Mouse (Mus musculus) kidney, embryonic 16.5 days (tissue): ENCODE data around the gene Rbm20. TPM values are rescaled to one million over a fixed set of nuclear protein-coding genes. Genes with fewer than 3 reads are reported as not detected.
"Not testable (repeated sequence)": the region's sequence is repeated elsewhere in the genome, so short reads cannot be mapped to it uniquely, and the experiment has no call there.

Source experiments
- ATAC-seq: fragments of 200-750 bp; cut with Nextera tagmentation; 2 replicates; pipeline ENCODE4 v1.8.0; 2017; ENCODE audit warnings: moderate TSS enrichment; ENCODE audit not compliant: low FRiP score, low TSS enrichment
- H3K27ac ChIP-seq: fragments of 300-500 bp; sonication (generic); 2 replicates; pipeline ENCODE4 v1.5.1; 2014; ENCODE audit warnings: low read length
- H3K27me3 ChIP-seq: fragments of 300-500 bp; sonication (generic); 2 replicates; pipeline ENCODE4 v1.6.1; 2014; ENCODE audit warnings: low read length, control low read depth, mixed read lengths; ENCODE audit not compliant: insufficient read depth
- H3K36me3 ChIP-seq: fragments of 300-500 bp; sonication (generic); 2 replicates; pipeline ENCODE4 v1.6.1; 2014; ENCODE audit warnings: low read length, control low read depth, mixed read lengths; ENCODE audit not compliant: insufficient read depth
- H3K4me1 ChIP-seq: fragments of 300-500 bp; sonication (generic); 2 replicates; pipeline ENCODE4 v1.6.1; 2014; ENCODE audit warnings: low read length, control low read depth, mixed read lengths; ENCODE audit not compliant: insufficient read depth
- H3K4me2 ChIP-seq: fragments of 300-500 bp; sonication (generic); replicated peaks from 2 replicates; pipeline ENCODE4 v1.6.1; 2014; ENCODE audit warnings: low read depth, low read length
- H3K4me3 ChIP-seq: fragments of 300-500 bp; sonication (generic); 2 replicates; pipeline ENCODE4 v1.5.1; 2014; ENCODE audit warnings: mild to moderate bottlenecking, low read length
- H3K9ac ChIP-seq: fragments of 300-500 bp; sonication (generic); replicated peaks from 2 replicates; pipeline ENCODE4 v1.6.1; 2014; ENCODE audit warnings: low read length
- H3K9me3 ChIP-seq: fragments of 300-500 bp; sonication (generic); 2 replicates; pipeline ENCODE4 v1.6.1; 2016; ENCODE audit warnings: low read length, control low read depth
- WGBS: fragments of 180-500 bp; shearing (Covaris S2); extraction: QIAGEN DNeasy Blood & Tissue Kit; methylation state at CpG from one replicate; pipeline ENCODE4 v1.1.7; 2014; 5-methylcytosine and 5-hydroxymethylcytosine counted together
- polyA plus RNA-seq: library from polyadenylated mRNA; unstranded; fragments of >200 nt; fragmentation: Nextera tagmentation; extraction: Ambion mirVana; gene quantifications from 2 replicates; pipeline ENCODE4 v1.2.1, GENCODE M21; 2015

Gene Rbm20
- polyA plus RNA-seq, 1 experiment from 2014 or later, result 2.5 TPM

- Histone ChIP-seq H3K27me3 (no peaks in the 10 kb centered on the region), H3K9me3 (no peaks in the 10 kb centered on the region), H3K4me3 (no peak overlapping the region), H3K4me1 (peaks cover 44% of the 10 kb centered on the region), H3K9ac (no peak overlapping the region), H3K4me2 (no peak overlapping the region), H3K27ac (no peak overlapping the region), H3K36me3 (no peaks in the 10 kb centered on the region)
- WGBS, result 80% methylated on average over 3 of the region's 3 CpGs
- no peak for ATAC-seq
Measured at GRCm38 (mm10) chr19:53805063-53805462, 128.0 kb downstream of the Rbm20 start.

GRCm38 (mm10) chr19:53806126-53806525 lies 129.0 kb downstream of the Rbm20 start:
- no peak for ATAC-seq
- Histone ChIP-seq H3K9me3 (no peaks in the 10 kb centered on the region), H3K4me1 (peaks cover 48% of the 10 kb centered on the region), H3K4me3 (no peak overlapping the region), H3K36me3 (no peaks in the 10 kb centered on the region), H3K27me3 (no peaks in the 10 kb centered on the region), H3K9ac (0 out of 2 replicates have a peak overlapping the region, but pooled peaks have one; percentile 25), H3K27ac (no peak overlapping the region; the same call in 1 of the 2 replicates), H3K4me2 (no peak overlapping the region)
- 33% methylated on average over 7 of the region's 7 CpGs for WGBS

DNA sequence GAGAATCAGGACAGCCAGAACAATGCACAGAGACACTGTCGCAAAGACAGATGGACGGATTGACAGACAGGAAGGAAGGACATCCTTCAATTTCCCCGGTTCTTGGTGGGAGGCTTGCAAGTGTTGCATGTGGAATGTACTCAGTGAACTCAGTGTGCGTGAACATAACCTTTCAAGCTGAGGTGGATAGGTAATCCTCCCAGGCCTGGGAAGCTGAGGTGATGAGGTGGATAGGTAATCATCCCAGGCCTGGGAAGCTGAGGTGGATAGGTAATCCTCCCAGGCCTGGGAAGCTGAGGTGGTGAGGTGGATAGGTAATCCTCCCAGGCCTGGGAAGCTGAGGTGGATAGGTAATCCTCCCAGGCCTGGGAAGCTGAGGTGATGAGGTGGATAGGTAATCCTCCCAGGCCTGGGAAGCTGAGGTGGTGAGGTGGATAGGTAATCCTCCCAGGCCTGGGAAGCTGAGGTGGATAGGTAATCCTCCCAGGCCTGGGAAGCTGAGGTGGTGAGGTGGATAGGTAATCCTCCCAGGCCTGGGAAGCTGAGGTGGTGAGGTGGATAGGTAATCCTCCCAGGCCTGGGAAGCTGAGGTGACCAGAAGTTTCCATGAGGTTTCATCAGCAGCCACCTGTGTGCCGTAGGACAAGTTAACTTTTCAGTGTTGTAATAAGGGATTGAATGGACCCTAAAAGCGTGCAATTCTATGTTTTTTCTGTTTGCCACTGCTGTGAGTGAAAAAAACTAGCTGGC lies 129.6 kb downstream of the Rbm20 start:
- H3K27me3 ChIP-seq, ATAC-seq, H3K4me3 ChIP-seq, H3K36me3 ChIP-seq, H3K4me2 ChIP-seq, H3K9me3 ChIP-seq, H3K27ac ChIP-seq: not testable (repeated sequence)
- Histone ChIP-seq H3K9ac (0 out of 2 replicates have a peak overlapping the region, but pooled peaks have one; percentile 25), H3K4me1 (peaks cover 48% of the 10 kb centered on the region)
- WGBS, result 70% methylated on average over 6 of the region's 6 CpGs

GRCm38 (mm10) chr19:53807276-53807801 lies 130.2 kb downstream of the Rbm20 start:
- Histone ChIP-seq H3K4me1 (peaks cover 42% of the 10 kb centered on the region), H3K4me2 (no peak overlapping the region), H3K27ac (no peak overlapping the region), H3K4me3 (no peak overlapping the region), H3K27me3 (no peaks in the 10 kb centered on the region), H3K9me3 (no peaks in the 10 kb centered on the region), H3K9ac (no peak overlapping the region), H3K36me3 (no peaks in the 10 kb centered on the region)
- ATAC-seq, result no peak
- WGBS, result 76% methylated on average over 5 of the region's 5 CpGs

GRCm38 (mm10) chr19:53808041-53808777 lies 131.1 kb downstream of the Rbm20 start:
- Histone ChIP-seq H3K27me3 (no peaks in the 10 kb centered on the region), H3K9ac (0 out of 2 replicates have a peak overlapping the region, but pooled peaks have one; percentile 22), H3K36me3 (no peaks in the 10 kb centered on the region), H3K9me3 (no peaks in the 10 kb centered on the region), H3K4me2 (peak overlapping the region; percentile 30), H3K4me1 (peaks cover 42% of the 10 kb centered on the region), H3K4me3 (no peak overlapping the region), H3K27ac (peak overlapping the region; percentile 71; the same call in 1 of the 2 replicates)
- WGBS, result 35% methylated on average over 15 of the region's 15 CpGs
- ATAC-seq, result 0 out of 2 replicates have a peak, but pooled peaks have one; percentile 33

- H3K4me2 ChIP-seq, result no peak overlapping the region
- peak overlapping the region; percentile 87 for H3K27ac ChIP-seq
- no peak overlapping the region for H3K9ac ChIP-seq
- H3K27me3 ChIP-seq, result no peaks in the 10 kb centered on the region
- no peak overlapping the region for H3K4me3 ChIP-seq
- no peaks in the 10 kb centered on the region for H3K36me3 ChIP-seq
- WGBS, result 54% methylated on average over 7 of the region's 7 CpGs
- peaks cover 42% of the 10 kb centered on the region for H3K4me1 ChIP-seq
- ATAC-seq, result no peak
- H3K9me3 ChIP-seq, result no peaks in the 10 kb centered on the region
Measured at GRCm38 (mm10) chr19:53809185-53809861, 132.2 kb downstream of the Rbm20 start.

DNA sequence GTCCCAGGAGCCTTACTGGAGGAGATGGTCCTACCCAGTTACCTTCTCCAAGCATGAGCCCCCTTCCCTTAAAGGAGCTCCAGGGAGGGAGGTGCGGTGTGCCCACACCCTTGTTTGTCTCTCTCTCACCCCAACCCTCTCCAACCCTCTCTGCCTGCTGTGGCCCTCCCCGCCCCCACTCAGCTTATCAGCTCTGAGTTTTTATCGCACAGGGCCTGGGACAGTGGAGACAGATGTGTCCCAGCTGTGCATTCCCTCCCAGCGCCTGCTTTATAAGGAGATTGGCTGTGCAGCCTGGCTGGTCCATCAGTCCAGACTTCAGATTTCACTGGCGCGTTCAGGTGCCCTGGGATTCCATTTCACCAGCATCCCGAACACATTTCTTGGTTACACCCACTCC lies 132.9 kb downstream of the Rbm20 start:
- peak overlapping the region; percentile 87 for H3K27ac ChIP-seq
- no peaks in the 10 kb centered on the region for H3K36me3 ChIP-seq
- peaks cover 42% of the 10 kb centered on the region for H3K4me1 ChIP-seq
- WGBS, result 33% methylated on average over 7 of the region's 7 CpGs
- H3K27me3 ChIP-seq, result no peaks in the 10 kb centered on the region
- peak; percentile 73 for ATAC-seq
- H3K9me3 ChIP-seq, result no peaks in the 10 kb centered on the region
- H3K4me2 ChIP-seq, result no peak overlapping the region; the same call in 1 of the 2 replicates
- H3K9ac ChIP-seq, result peak overlapping the region; percentile 23; the same call in 1 of the 2 replicates
- no peak overlapping the region for H3K4me3 ChIP-seq

- H3K4me2 ChIP-seq, result no peak overlapping the region; the same call in 1 of the 2 replicates
- H3K27ac ChIP-seq, result peak overlapping the region; percentile 87
- peak; percentile 13; the same call in 1 of the 2 replicates for ATAC-seq
- no peaks in the 10 kb centered on the region for H3K36me3 ChIP-seq
- no peaks in the 10 kb centered on the region for H3K9me3 ChIP-seq
- peak overlapping the region; percentile 23; the same call in 1 of the 2 replicates for H3K9ac ChIP-seq
- no peaks in the 10 kb centered on the region for H3K27me3 ChIP-seq
- no peak overlapping the region for H3K4me3 ChIP-seq
- H3K4me1 ChIP-seq, result peaks cover 41% of the 10 kb centered on the region
- WGBS, result 32% methylated on average over 3 of the region's 3 CpGs
Measured at GRCm38 (mm10) chr19:53810584-53810983, 133.5 kb downstream of the Rbm20 start.

DNA sequence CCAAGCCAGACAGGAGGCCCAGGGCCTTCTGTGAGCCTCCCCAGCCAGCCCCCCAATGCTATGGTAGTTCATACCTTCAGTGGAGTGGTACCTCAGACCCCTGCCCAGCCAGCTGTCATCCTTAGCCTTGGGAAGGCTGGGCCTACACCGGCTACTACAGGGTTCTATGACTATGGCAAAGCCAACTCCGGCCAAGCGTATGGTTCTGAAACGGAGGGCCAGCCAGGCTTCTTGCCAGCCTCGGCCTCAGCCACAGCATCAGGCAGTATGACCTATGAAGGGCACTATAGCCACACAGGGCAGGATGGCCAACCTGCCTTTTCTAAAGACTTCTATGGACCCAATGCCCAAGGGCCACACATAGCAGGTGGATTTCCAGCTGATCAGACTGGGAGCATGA lies 136.5 kb downstream of the Rbm20 start:
- ATAC-seq, result no peak
- Histone ChIP-seq H3K4me1 (peaks cover 19% of the 10 kb centered on the region), H3K36me3 (no peaks in the 10 kb centered on the region), H3K27me3 (no peaks in the 10 kb centered on the region), H3K9ac (no peak overlapping the region), H3K4me3 (no peak overlapping the region), H3K27ac (no peak overlapping the region), H3K4me2 (no peak overlapping the region), H3K9me3 (no peaks in the 10 kb centered on the region; the same call in 1 of the 2 replicates)
- WGBS, result 99% methylated on average over 5 of the region's 5 CpGs
